26 mouse cellular contexts compared by ENCODE assay signal in the genomic region with DNA sequence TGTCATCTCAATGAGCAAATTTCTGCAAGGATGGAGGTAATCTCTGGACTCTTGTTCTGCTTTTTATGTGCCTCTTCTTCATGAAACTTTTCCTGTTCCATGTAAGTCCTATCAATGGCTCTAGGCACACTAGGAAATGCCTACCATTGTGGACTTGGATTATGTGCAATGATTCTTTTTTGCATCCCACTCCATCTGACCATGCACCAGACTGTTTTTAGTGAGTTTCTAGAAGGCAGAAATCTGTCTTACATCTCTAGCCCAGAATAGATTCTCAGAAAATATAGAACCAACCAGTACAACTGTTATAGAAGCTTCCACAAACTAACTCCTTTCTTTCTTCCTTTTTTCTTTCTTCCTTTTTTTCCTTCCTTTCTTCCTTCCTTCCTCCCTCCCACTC.
"Had no signal": no experiment of that assay in that cellular context is flagged by ENCODE, and none has a peak within 500 bp of the region (broad histone marks: within the 10 kb centered on the region; RNA-seq: fewer than 3 reads in every experiment).

No protein-coding gene starts in this region.

- H3K9me3 ChIP-seq: embryonic facial prominence, embryonic 10.5 days; embryonic facial prominence, embryonic 12.5 days; forebrain, embryonic 10.5 days; forebrain, embryonic 12.5 days; forebrain, embryonic 13.5 days; forebrain, embryonic 15.5 days; heart, embryonic 10.5 days had no signal

- H3K27ac ChIP-seq: embryonic facial prominence, embryonic 10.5 days; embryonic facial prominence, embryonic 12.5 days; embryonic facial prominence, embryonic 13.5 days; embryonic facial prominence, embryonic 15.5 days; forebrain, embryonic 10.5 days; forebrain, embryonic 12.5 days; forebrain, embryonic 13.5 days; forebrain, embryonic 15.5 days; gastrocnemius, adult 2 months; heart, adult 2 months; heart, embryonic 10.5 days had no signal

- H3K4me2 ChIP-seq: embryonic facial prominence, embryonic 12.5 days; embryonic facial prominence, embryonic 13.5 days; embryonic facial prominence, embryonic 15.5 days; forebrain, embryonic 12.5 days; forebrain, embryonic 13.5 days; forebrain, embryonic 15.5 days; heart, embryonic 11.5 days had no signal

- H3K4me1 ChIP-seq: embryonic facial prominence, embryonic 10.5 days; embryonic facial prominence, embryonic 12.5 days; embryonic facial prominence, embryonic 13.5 days; embryonic facial prominence, embryonic 15.5 days; forebrain, embryonic 10.5 days; forebrain, embryonic 12.5 days; forebrain, embryonic 13.5 days; forebrain, embryonic 15.5 days; heart, embryonic 10.5 days had no signal

- DNase-seq: cerebellum, adult 8-10 months; cerebellum, adult 9-10 months; cerebellum, adult 9-11 months; cerebellum, postnatal 14 days; cerebellum, postnatal 25 days; cerebellum, postnatal 36 days; forebrain, postnatal 0 days; gastrocnemius, adult 2 months; gastrocnemius, postnatal 10 days; gastrocnemius, postnatal 14 days; gastrocnemius, postnatal 25 days; gastrocnemius, postnatal 36 days; heart, adult 18-20 months; heart, adult 2 months had no signal

- H3K9ac ChIP-seq: embryonic facial prominence, embryonic 12.5 days; embryonic facial prominence, embryonic 13.5 days; embryonic facial prominence, embryonic 15.5 days; forebrain, embryonic 12.5 days; forebrain, embryonic 13.5 days; forebrain, embryonic 15.5 days; forebrain, postnatal 0 days had no signal

- H3K36me3 ChIP-seq: embryonic facial prominence, embryonic 10.5 days; embryonic facial prominence, embryonic 12.5 days; embryonic facial prominence, embryonic 13.5 days; embryonic facial prominence, embryonic 15.5 days; forebrain, embryonic 10.5 days; forebrain, embryonic 12.5 days; forebrain, embryonic 15.5 days; heart, embryonic 10.5 days had no signal

- ATAC-seq: forebrain, embryonic 13.5 days; forebrain, embryonic 14.5 days; forebrain, embryonic 15.5 days; forebrain, postnatal 0 days had no signal

- H3K27me3 ChIP-seq: embryonic facial prominence, embryonic 12.5 days; embryonic facial prominence, embryonic 13.5 days; embryonic facial prominence, embryonic 15.5 days; forebrain, embryonic 12.5 days; forebrain, embryonic 13.5 days; forebrain, embryonic 15.5 days had no signal

- H3K4me3 ChIP-seq: embryonic facial prominence, embryonic 10.5 days; embryonic facial prominence, embryonic 12.5 days; embryonic facial prominence, embryonic 13.5 days; embryonic facial prominence, embryonic 15.5 days; erythroblast, embryonic 14.5 days; forebrain, embryonic 10.5 days; forebrain, embryonic 12.5 days; forebrain, embryonic 13.5 days; forebrain, embryonic 15.5 days; gastrocnemius, adult 2 months; heart, adult 2 months; heart, embryonic 10.5 days had no signal
